Mouse (Mus musculus): ENCODE results near the gene Manba. TPM values are rescaled to one million over a fixed set of nuclear protein-coding genes. Genes with fewer than 3 reads are reported as not detected.

Manba gene
- polyA plus RNA-seq, 1 experiment from 2014 or later = 3.7 TPM

DNA sequence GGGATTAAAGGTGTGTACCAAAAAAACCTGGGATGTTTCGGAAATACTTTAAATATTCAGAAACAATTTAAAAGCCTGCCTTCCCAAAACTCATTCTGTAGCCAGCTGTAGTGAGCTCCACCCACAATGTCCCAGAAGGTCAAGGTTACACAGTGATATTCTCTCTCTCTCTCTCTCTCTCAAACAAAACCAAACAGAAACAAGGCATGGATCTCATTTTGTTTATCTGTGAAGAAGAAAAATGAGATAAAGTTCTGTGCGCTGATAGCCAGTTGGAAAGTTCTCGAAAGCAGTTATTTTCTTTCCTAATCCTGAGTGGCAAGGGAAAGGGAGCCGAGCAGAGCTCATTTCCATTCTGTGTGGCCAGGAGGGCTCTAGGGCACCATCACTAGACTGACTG is 120.1 kb downstream of the Manba start:
- DNase-seq (ENCODE audit: low spot score) = no peak
- Histone ChIP-seq H3K27ac (ENCODE audit: low read depth, low read length) (no peak overlapping the region), H3K36me3 (ENCODE audit: control insufficient read depth, insufficient read depth, low read length) (no peaks in the 10 kb centered on the region), H3K4me1 (replicated peaks; ENCODE audit: control insufficient read depth, insufficient read depth, low read length) (no peaks in the 10 kb centered on the region), H3K4me3 (ENCODE audit: low read depth, low read length) (no peak overlapping the region), H3K4me2 (replicated peaks; ENCODE audit: low read depth, low read length) (no peak overlapping the region), H3K9ac (ENCODE audit: low read depth, low read length) (no peak overlapping the region), H3K27me3 (ENCODE audit: control insufficient read depth, insufficient read depth, low read length) (no peaks in the 10 kb centered on the region), H3K9me3 (ENCODE audit: control insufficient read depth, low read length) (no peaks in the 10 kb centered on the region)
- no peak for ATAC-seq (ENCODE audit: low FRiP score)
- WGBS = 94% methylated on average over 4 of the region's 4 CpGs

DNA sequence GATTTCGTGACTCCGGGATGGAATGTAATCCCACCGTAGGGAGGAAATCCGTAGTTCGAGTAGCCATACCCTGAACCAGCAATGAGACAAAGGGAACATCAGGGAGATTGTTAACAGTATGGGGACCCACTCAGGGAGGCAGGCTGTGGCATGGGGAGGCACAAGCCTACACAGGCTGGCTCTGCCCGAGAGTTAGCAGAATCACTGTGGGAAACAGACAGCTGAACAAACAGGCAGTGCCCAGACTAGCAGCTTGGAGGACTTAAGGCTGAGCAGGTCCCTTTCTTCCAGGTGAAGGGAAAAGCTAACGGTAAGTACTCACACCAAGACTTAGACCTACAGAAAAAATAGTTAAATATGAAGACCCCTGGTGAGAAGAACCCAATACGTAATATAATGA is 121.2 kb downstream of the Manba start:
- Histone ChIP-seq H3K4me2 (replicated peaks; ENCODE audit: low read depth, low read length) (no peak overlapping the region), H3K9me3 (ENCODE audit: control insufficient read depth, low read length) (no peaks in the 10 kb centered on the region), H3K36me3 (ENCODE audit: control insufficient read depth, insufficient read depth, low read length) (no peaks in the 10 kb centered on the region), H3K4me1 (replicated peaks; ENCODE audit: control insufficient read depth, insufficient read depth, low read length) (no peaks in the 10 kb centered on the region), H3K27ac (ENCODE audit: low read depth, low read length) (no peak overlapping the region), H3K4me3 (ENCODE audit: low read depth, low read length) (no peak overlapping the region), H3K9ac (ENCODE audit: low read depth, low read length) (no peak overlapping the region), H3K27me3 (ENCODE audit: control insufficient read depth, insufficient read depth, low read length) (no peaks in the 10 kb centered on the region)
- ATAC-seq (ENCODE audit: low FRiP score) (no peak), DNase-seq (ENCODE audit: low spot score) (no peak)
- WGBS = 93% methylated on average over 8 of the region's 8 CpGs

DNA sequence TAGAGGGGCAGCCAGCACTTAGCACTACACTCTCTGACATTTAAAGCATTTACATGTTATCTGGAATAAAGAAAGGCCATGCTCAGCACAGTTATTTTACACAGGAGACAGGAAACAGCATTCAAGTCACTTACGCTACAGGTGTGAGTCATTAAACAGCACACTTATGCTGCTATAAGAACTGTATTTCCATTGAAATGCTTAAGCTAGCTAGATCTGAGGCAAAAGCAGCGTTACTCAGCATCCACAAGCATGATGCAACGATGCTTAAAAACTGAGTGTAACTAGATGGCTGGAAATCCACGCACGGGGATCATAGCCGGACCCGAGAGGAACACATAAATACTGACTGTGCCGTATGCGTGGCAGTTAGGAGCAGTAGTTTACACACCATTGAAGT is 121.6 kb downstream of the Manba start:
- no peak for ATAC-seq (ENCODE audit: low FRiP score)
- Histone ChIP-seq H3K27ac (ENCODE audit: low read depth, low read length) (no peak overlapping the region), H3K9me3 (ENCODE audit: control insufficient read depth, low read length) (no peaks in the 10 kb centered on the region), H3K4me3 (ENCODE audit: low read depth, low read length) (no peak overlapping the region), H3K27me3 (ENCODE audit: control insufficient read depth, insufficient read depth, low read length) (no peaks in the 10 kb centered on the region), H3K9ac (ENCODE audit: low read depth, low read length) (no peak overlapping the region), H3K36me3 (ENCODE audit: control insufficient read depth, insufficient read depth, low read length) (no peaks in the 10 kb centered on the region), H3K4me1 (replicated peaks; ENCODE audit: control insufficient read depth, insufficient read depth, low read length) (no peaks in the 10 kb centered on the region), H3K4me2 (replicated peaks; ENCODE audit: low read depth, low read length) (no peak overlapping the region)
- WGBS = 92% methylated on average over 9 of the region's 9 CpGs
- DNase-seq (ENCODE audit: low spot score) = no peak

- WGBS = 94% methylated on average over 24 of the region's 24 CpGs
- no peak for ATAC-seq (ENCODE audit: low FRiP score)
- no peak overlapping the region for H3K4me2 ChIP-seq (replicated peaks; ENCODE audit: low read depth, low read length)
- no peaks in the 10 kb centered on the region for H3K9me3 ChIP-seq (ENCODE audit: control insufficient read depth, low read length)
- H3K27ac ChIP-seq (ENCODE audit: low read depth, low read length) = no peak overlapping the region
- H3K9ac ChIP-seq (ENCODE audit: low read depth, low read length) = no peak overlapping the region
- H3K4me3 ChIP-seq (ENCODE audit: low read depth, low read length) = no peak overlapping the region
- H3K4me1 ChIP-seq (replicated peaks; ENCODE audit: control insufficient read depth, insufficient read depth, low read length) = no peaks in the 10 kb centered on the region
- H3K36me3 ChIP-seq (ENCODE audit: control insufficient read depth, insufficient read depth, low read length) = no peaks in the 10 kb centered on the region
- H3K27me3 ChIP-seq (ENCODE audit: control insufficient read depth, insufficient read depth, low read length) = no peaks in the 10 kb centered on the region
- DNase-seq (ENCODE audit: low spot score) = no peak
These were observed 122.5 kb downstream of the Manba start for GRCm38 (mm10) chr3:135607660-135608473.

DNA sequence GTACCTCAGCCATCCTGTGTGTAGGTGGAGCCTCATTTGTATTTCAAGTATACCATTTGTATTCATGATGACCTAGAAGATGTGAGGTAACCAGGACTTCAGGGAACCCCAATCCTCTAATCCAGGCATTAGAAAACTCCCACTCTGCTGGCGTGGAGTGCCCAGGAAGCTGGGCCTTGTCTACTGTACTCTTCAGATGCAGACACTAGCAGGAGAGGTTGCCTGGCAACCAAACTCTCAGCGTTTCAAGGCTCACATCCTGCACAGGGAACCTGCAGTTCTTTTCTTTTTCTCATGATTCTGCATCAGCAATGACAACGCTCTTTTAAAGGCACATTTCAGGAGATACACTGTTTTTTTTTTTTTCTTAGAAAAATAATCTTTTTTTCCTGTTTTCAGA is 124.8 kb downstream of the Manba start:
- Histone ChIP-seq H3K4me2 (replicated peaks; ENCODE audit: low read depth, low read length) (no peak overlapping the region), H3K36me3 (ENCODE audit: control insufficient read depth, insufficient read depth, low read length) (no peaks in the 10 kb centered on the region), H3K9ac (ENCODE audit: low read depth, low read length) (no peak overlapping the region), H3K27ac (ENCODE audit: low read depth, low read length) (no peak overlapping the region), H3K9me3 (ENCODE audit: control insufficient read depth, low read length) (no peaks in the 10 kb centered on the region), H3K4me1 (replicated peaks; ENCODE audit: control insufficient read depth, insufficient read depth, low read length) (no peaks in the 10 kb centered on the region), H3K4me3 (ENCODE audit: low read depth, low read length) (no peak overlapping the region), H3K27me3 (ENCODE audit: control insufficient read depth, insufficient read depth, low read length) (no peaks in the 10 kb centered on the region)
- ATAC-seq (ENCODE audit: low FRiP score) = no peak
- DNase-seq (ENCODE audit: low spot score) = no peak
- WGBS = 62% methylated on average over 3 of the region's 3 CpGs

DNA sequence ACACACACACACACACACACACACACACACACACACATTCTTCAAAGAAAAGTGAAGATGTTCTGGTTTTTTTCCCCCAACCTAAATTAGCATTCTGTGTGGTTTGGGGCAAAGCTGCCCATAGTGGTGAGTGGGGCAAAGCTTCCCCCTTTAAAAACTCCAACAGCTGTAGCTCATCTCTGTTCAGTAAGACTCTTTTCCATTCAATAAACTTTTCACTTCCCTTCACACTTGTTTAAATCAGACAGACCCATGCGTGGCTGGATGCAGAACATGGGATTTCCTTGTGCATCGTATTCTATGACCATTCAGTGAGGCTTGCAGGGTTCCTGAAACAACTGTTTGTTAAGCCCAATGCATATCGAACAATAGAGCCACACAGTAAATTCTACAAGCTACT is 129.0 kb downstream of the Manba start:
- no peak for ATAC-seq (ENCODE audit: low FRiP score)
- no peak overlapping the region for H3K27ac ChIP-seq (ENCODE audit: low read depth, low read length)
- no peaks in the 10 kb centered on the region for H3K9me3 ChIP-seq (ENCODE audit: control insufficient read depth, low read length)
- no peaks in the 10 kb centered on the region for H3K4me1 ChIP-seq (replicated peaks; ENCODE audit: control insufficient read depth, insufficient read depth, low read length)
- H3K4me3 ChIP-seq (ENCODE audit: low read depth, low read length) = no peak overlapping the region
- H3K27me3 ChIP-seq (ENCODE audit: control insufficient read depth, insufficient read depth, low read length) = no peaks in the 10 kb centered on the region
- H3K4me2 ChIP-seq (replicated peaks; ENCODE audit: low read depth, low read length) = no peak overlapping the region
- H3K9ac ChIP-seq (ENCODE audit: low read depth, low read length) = no peak overlapping the region
- 0 out of 2 replicates have a peak, but pooled peaks cover 2% of the 10 kb centered on the region for H3K36me3 ChIP-seq (ENCODE audit: control insufficient read depth, insufficient read depth, low read length)
- no peak for DNase-seq (ENCODE audit: low spot score)
- 94% methylated on average over 3 of the region's 3 CpGs for WGBS

- 0 out of 2 replicates have a peak, but pooled peaks cover 2% of the 10 kb centered on the region for H3K36me3 ChIP-seq (ENCODE audit: control insufficient read depth, insufficient read depth, low read length)
- no peaks in the 10 kb centered on the region for H3K9me3 ChIP-seq (ENCODE audit: control insufficient read depth, low read length)
- WGBS = 91% methylated on average over 7 of the region's 7 CpGs
- H3K4me3 ChIP-seq (ENCODE audit: low read depth, low read length) = no peak overlapping the region
- no peak overlapping the region for H3K9ac ChIP-seq (ENCODE audit: low read depth, low read length)
- DNase-seq (ENCODE audit: low spot score) (no peak), ATAC-seq (ENCODE audit: low FRiP score) (no peak)
- H3K27ac ChIP-seq (ENCODE audit: low read depth, low read length) = no peak overlapping the region
- no peaks in the 10 kb centered on the region for H3K27me3 ChIP-seq (ENCODE audit: control insufficient read depth, insufficient read depth, low read length)
- H3K4me1 ChIP-seq (replicated peaks; ENCODE audit: control insufficient read depth, insufficient read depth, low read length) = no peaks in the 10 kb centered on the region
- no peak overlapping the region for H3K4me2 ChIP-seq (replicated peaks; ENCODE audit: low read depth, low read length)
These were observed 131.3 kb downstream of the Manba start for GRCm38 (mm10) chr3:135616730-135617129.

Other genes with a start within 250 kb of the Manba start
- gene Bdh2, start 204.4 kb upstream of the Manba start, polyA plus RNA-seq (2014; fragmentation: Nextera tagmentation; extraction: Ambion mirVana) = 5.1 and 5.2 TPM in 2 replicates
- gene Slc9b2, start 177.9 kb upstream of the Manba start, polyA plus RNA-seq (2014; fragmentation: Nextera tagmentation; extraction: Ambion mirVana) = 1.1 and 1.9 TPM in 2 replicates
- gene Slc9b1, start 137.6 kb upstream of the Manba start, polyA plus RNA-seq (2014; fragmentation: Nextera tagmentation; extraction: Ambion mirVana) = not detected in 2 replicates
- 80.6 and 92.3 TPM in 2 replicates for gene Cisd2, start 61.7 kb upstream of the Manba start, polyA plus RNA-seq (2014; fragmentation: Nextera tagmentation; extraction: Ambion mirVana)
- gene Ube2d3, start 47.5 kb upstream of the Manba start, polyA plus RNA-seq (2014; fragmentation: Nextera tagmentation; extraction: Ambion mirVana) = 662 and 666 TPM in 2 replicates
- gene Nfkb1, start 205.9 kb downstream of the Manba start, polyA plus RNA-seq (2014; fragmentation: Nextera tagmentation; extraction: Ambion mirVana) = 10.6 and 12.3 TPM in 2 replicates

Data from hindbrain, embryonic 11.5 days (tissue).